Mouse (Mus musculus) E14TG2a.4 (cell line): ENCODE measurements around the gene Phactr2.

ENCODE experiments used
- H3K27me3 ChIP-seq: 2 replicates; pipeline ENCODE4 v1.6.1; 2014; ENCODE audit warnings: low read length, control low read depth; ENCODE audit not compliant: insufficient read depth
- H3K36me3 ChIP-seq: 2 replicates; pipeline ENCODE4 v1.6.1; 2014; ENCODE audit warnings: low read length, control low read depth; ENCODE audit not compliant: insufficient read depth
- H3K4me1 ChIP-seq: replicated peaks from 2 replicates; pipeline ENCODE4 v1.6.1; 2014; ENCODE audit warnings: low read depth, low read length, control low read depth
- H3K4me3 ChIP-seq: replicated peaks from 2 replicates; pipeline ENCODE4 v1.5.1; 2014; ENCODE audit warnings: mild to moderate bottlenecking, low read length
- H3K9me3 ChIP-seq: 2 replicates; pipeline ENCODE4 v1.6.1; 2014; ENCODE audit warnings: low read length, control low read depth
- CTCF ChIP-seq: conservative IDR thresholded peaks from 2 replicates; pipeline ENCODE4 v1.5.1; 2014; ENCODE audit warnings: low read length
- NANOG ChIP-seq: IDR thresholded peaks from 2 replicates; pipeline ENCODE4 v1.6.1; 2014; ENCODE audit warnings: borderline replicate concordance, low read length, mixed read lengths
- POU5F1 ChIP-seq: IDR thresholded peaks from 2 replicates; pipeline ENCODE4 v1.6.1; 2014; ENCODE audit warnings: low read length, borderline replicate concordance

Phactr2 gene

GRCm38 (mm10) chr10:13336964-13337363 lies 137.2 kb downstream of the Phactr2 start:
- Histone ChIP-seq H3K27me3 (no peaks in the 10 kb centered on the region), H3K4me3 (no peak overlapping the region), H3K36me3 (no peaks in the 10 kb centered on the region), H3K9me3 (no peaks in the 10 kb centered on the region), H3K4me1 (no peaks in the 10 kb centered on the region)
- TF ChIP-seq CTCF: no peak

- Histone ChIP-seq H3K4me1 (no peaks in the 10 kb centered on the region), H3K4me3 (no peak overlapping the region), H3K36me3 (no peaks in the 10 kb centered on the region), H3K9me3 (no peaks in the 10 kb centered on the region), H3K27me3 (no peaks in the 10 kb centered on the region)
- no peak for TF ChIP-seq POU5F1
- no peak for TF ChIP-seq NANOG
- no peak for TF ChIP-seq CTCF
These were observed 138.4 kb downstream of the Phactr2 start for GRCm38 (mm10) chr10:13335814-13336213.

GRCm38 (mm10) chr10:13335347-13335746 lies 138.9 kb downstream of the Phactr2 start:
- no peak for TF ChIP-seq CTCF
- TF ChIP-seq POU5F1: no peak
- TF ChIP-seq NANOG: no peak

GRCm38 (mm10) chr10:13333781-13334180 lies 140.4 kb downstream of the Phactr2 start:
- no peaks in the 10 kb centered on the region for H3K27me3 ChIP-seq
- no peak overlapping the region for H3K4me3 ChIP-seq
- TF ChIP-seq POU5F1 (no peak), NANOG (no peak), CTCF (no peak)
- no peaks in the 10 kb centered on the region for H3K4me1 ChIP-seq
- no peaks in the 10 kb centered on the region for H3K36me3 ChIP-seq
- H3K9me3 ChIP-seq: no peaks in the 10 kb centered on the region

More at GRCm38 (mm10) chr10:13335347-13335746, 138.9 kb downstream of the Phactr2 start:
- Histone ChIP-seq H3K27me3 (no peaks in the 10 kb centered on the region), H3K4me3 (no peak overlapping the region), H3K36me3 (no peaks in the 10 kb centered on the region), H3K9me3 (no peaks in the 10 kb centered on the region), H3K4me1 (no peaks in the 10 kb centered on the region)

- H3K9me3 ChIP-seq: no peaks in the 10 kb centered on the region
- no peak for TF ChIP-seq CTCF
- TF ChIP-seq POU5F1: no peak
- TF ChIP-seq NANOG: no peak
- H3K36me3 ChIP-seq: no peaks in the 10 kb centered on the region
- no peaks in the 10 kb centered on the region for H3K4me1 ChIP-seq
- H3K27me3 ChIP-seq: no peaks in the 10 kb centered on the region
- no peak overlapping the region for H3K4me3 ChIP-seq
These were observed 141.2 kb downstream of the Phactr2 start for GRCm38 (mm10) chr10:13332985-13333384.

GRCm38 (mm10) chr10:13331405-13332032 lies 142.7 kb downstream of the Phactr2 start:
- no peaks in the 10 kb centered on the region for H3K9me3 ChIP-seq
- H3K36me3 ChIP-seq: no peaks in the 10 kb centered on the region
- H3K4me3 ChIP-seq: no peak overlapping the region
- no peaks in the 10 kb centered on the region for H3K4me1 ChIP-seq
- TF ChIP-seq CTCF (no peak), POU5F1 (no peak), NANOG (no peak)
- 0 out of 2 replicates have a peak, but pooled peaks cover 4% of the 10 kb centered on the region for H3K27me3 ChIP-seq

GRCm38 (mm10) chr10:13328602-13329001 lies 145.6 kb downstream of the Phactr2 start:
- Histone ChIP-seq H3K9me3 (no peaks in the 10 kb centered on the region), H3K4me3 (no peak overlapping the region), H3K4me1 (peaks cover 6% of the 10 kb centered on the region), H3K27me3 (0 out of 2 replicates have a peak, but pooled peaks cover 4% of the 10 kb centered on the region), H3K36me3 (no peaks in the 10 kb centered on the region)
- TF ChIP-seq POU5F1: no peak
- no peak for TF ChIP-seq CTCF
- TF ChIP-seq NANOG: no peak

- Histone ChIP-seq H3K4me1 (peaks cover 14% of the 10 kb centered on the region), H3K4me3 (no peak overlapping the region), H3K36me3 (no peaks in the 10 kb centered on the region), H3K27me3 (peaks cover 16% of the 10 kb centered on the region), H3K9me3 (no peaks in the 10 kb centered on the region)
- TF ChIP-seq NANOG: no peak
- no peak for TF ChIP-seq POU5F1
- no peak for TF ChIP-seq CTCF
These were observed 147.9 kb downstream of the Phactr2 start for GRCm38 (mm10) chr10:13326149-13326873.

- peaks cover 16% of the 10 kb centered on the region for H3K27me3 ChIP-seq
- TF ChIP-seq POU5F1: no peak
- TF ChIP-seq CTCF: no peak
- TF ChIP-seq NANOG: no peak
- H3K9me3 ChIP-seq: no peaks in the 10 kb centered on the region
- peaks cover 14% of the 10 kb centered on the region for H3K4me1 ChIP-seq
- peak overlapping the region; percentile 79 for H3K4me3 ChIP-seq
- no peaks in the 10 kb centered on the region for H3K36me3 ChIP-seq
These were observed 150.3 kb downstream of the Phactr2 start for GRCm38 (mm10) chr10:13323806-13324411.
